Mouse (Mus musculus) heart, postnatal 0 days (tissue): ENCODE measurements around the gene Cacna2d4. TPM values are rescaled to one million over a fixed set of nuclear protein-coding genes. Genes with fewer than 3 reads are reported as not detected.

ENCODE experiments used
- ATAC-seq: fragments of 200-750 bp; cut with Nextera tagmentation; 2 replicates; pipeline ENCODE4 v1.8.0; 2017; ENCODE audit warnings: low read depth, moderate number of reproducible peaks, moderate library complexity; ENCODE audit not compliant: insufficient read depth
- DNase-seq: peaks from one replicate; pipeline ENCODE4 v3.0.0-alpha.2; 2016; ENCODE audit warnings: low spot score
- H3K27ac ChIP-seq: fragments of 300-500 bp; sonication (generic); 2 replicates; pipeline ENCODE4 v1.5.1; 2014; ENCODE audit warnings: low read depth, mild to moderate bottlenecking
- H3K27me3 ChIP-seq: fragments of 300-500 bp; sonication (generic); 2 replicates; pipeline ENCODE4 v1.6.1; 2014; ENCODE audit warnings: low read length, mixed read lengths; ENCODE audit not compliant: control insufficient read depth, insufficient read depth
- H3K36me3 ChIP-seq: fragments of 300-500 bp; sonication (generic); replicated peaks from 2 replicates; pipeline ENCODE4 v1.6.1; 2014; ENCODE audit warnings: low read length, mixed read lengths; ENCODE audit not compliant: control insufficient read depth, insufficient read depth
- H3K4me1 ChIP-seq: fragments of 300-500 bp; sonication (generic); 2 replicates; pipeline ENCODE4 v1.6.1; 2014; ENCODE audit warnings: antibody characterized with exemption; ENCODE audit not compliant: control insufficient read depth, insufficient read depth
- H3K4me2 ChIP-seq: fragments of 300-500 bp; sonication (generic); 2 replicates; pipeline ENCODE4 v1.6.1; 2014; ENCODE audit warnings: low read depth, mild to moderate bottlenecking, low read length, moderate library complexity
- H3K4me3 ChIP-seq: fragments of 300-500 bp; sonication (generic); 2 replicates; pipeline ENCODE4 v1.5.1; 2014; ENCODE audit warnings: low read depth, low read length
- H3K9ac ChIP-seq: fragments of 300-500 bp; sonication (generic); replicated peaks from 2 replicates; pipeline ENCODE4 v1.6.1; 2014; ENCODE audit warnings: low read depth, low read length, mixed read lengths
- H3K9me3 ChIP-seq: fragments of 300-500 bp; sonication (generic); replicated peaks from 2 replicates; pipeline ENCODE4 v1.6.1; 2016; ENCODE audit warnings: low read length; ENCODE audit not compliant: control insufficient read depth
- CTCF ChIP-seq: IDR thresholded peaks from 2 replicates; pipeline ENCODE4 v1.5.1; 2016; ENCODE audit warnings: antibody characterized with exemption, control low read depth, low read depth
- EP300 ChIP-seq: IDR thresholded peaks from 2 replicates; pipeline ENCODE4 v1.6.1; 2016; ENCODE audit warnings: antibody characterized with exemption, low read depth
- WGBS: fragments of 180-500 bp; shearing (Covaris S2); extraction: QIAGEN DNeasy Blood & Tissue Kit; methylation state at CpG from one replicate; pipeline ENCODE4 v1.1.7; 2014; 5-methylcytosine and 5-hydroxymethylcytosine counted together
- polyA plus RNA-seq: library from polyadenylated mRNA; unstranded; fragments of >200 nt; fragmentation: Nextera tagmentation; extraction: Ambion mirVana; gene quantifications from 2 replicates; pipeline ENCODE4 v1.2.1, GENCODE M21; 2015
- total RNA-seq: library from RNA; depleted of rRNA; stranded (reverse); fragments of >200 nt; gene quantifications from 2 replicates; pipeline ENCODE4 v1.2.3, GENCODE M21; 2014; ENCODE audit warnings: low replicate concordance

Cacna2d4 gene
- total and polyA plus RNA-seq, 2 experiments from 2014 or later, result not detected

GRCm38 (mm10) chr6:119251704-119252103 is 15.4 kb downstream of the Cacna2d4 start:
- Histone ChIP-seq H3K27me3 (no peaks in the 10 kb centered on the region), H3K4me1 (no peaks in the 10 kb centered on the region), H3K4me2 (no peak overlapping the region), H3K4me3 (no peak overlapping the region), H3K27ac (no peak overlapping the region), H3K9me3 (no peaks in the 10 kb centered on the region), H3K36me3 (no peaks in the 10 kb centered on the region), H3K9ac (no peak overlapping the region)
- ATAC-seq (no peak), DNase-seq (no peak)
- 71% methylated on average over 4 of the region's 4 CpGs for WGBS
- no peak for TF ChIP-seq CTCF
- TF ChIP-seq EP300, result no peak

- no peak overlapping the region for H3K27ac ChIP-seq
- H3K9ac ChIP-seq, result no peak overlapping the region
- no peaks in the 10 kb centered on the region for H3K27me3 ChIP-seq
- H3K9me3 ChIP-seq, result no peaks in the 10 kb centered on the region
- H3K36me3 ChIP-seq, result no peaks in the 10 kb centered on the region
- no peaks in the 10 kb centered on the region for H3K4me1 ChIP-seq
- no peak overlapping the region for H3K4me2 ChIP-seq
- 71% methylated on average over 2 of the region's 2 CpGs for WGBS
- TF ChIP-seq CTCF (no peak), EP300 (no peak)
- no peak for DNase-seq
- ATAC-seq, result no peak
- no peak overlapping the region for H3K4me3 ChIP-seq
Observed at GRCm38 (mm10) chr6:119276713-119277112, 40.4 kb downstream of the Cacna2d4 start.

GRCm38 (mm10) chr6:119280761-119281160 is 44.4 kb downstream of the Cacna2d4 start:
- no peak for TF ChIP-seq CTCF
- TF ChIP-seq EP300, result no peak
- ATAC-seq (no peak), DNase-seq (no peak)
- Histone ChIP-seq H3K4me2 (no peak overlapping the region), H3K27me3 (no peaks in the 10 kb centered on the region), H3K4me3 (no peak overlapping the region), H3K36me3 (no peaks in the 10 kb centered on the region), H3K4me1 (no peaks in the 10 kb centered on the region), H3K9me3 (peaks cover 5% of the 10 kb centered on the region; the same call in 1 of the 2 replicates), H3K27ac (no peak overlapping the region), H3K9ac (no peak overlapping the region)
- 63% methylated on average over 9 of the region's 9 CpGs for WGBS

- no peak for ATAC-seq
- no peak for TF ChIP-seq CTCF
- TF ChIP-seq EP300, result no peak
- no peaks in the 10 kb centered on the region for H3K9me3 ChIP-seq
- WGBS, result 83% methylated on average over 3 of the region's 3 CpGs
- no peak overlapping the region for H3K4me2 ChIP-seq
- no peak overlapping the region for H3K27ac ChIP-seq
- DNase-seq, result no peak
- 0 out of 2 replicates have a peak, but pooled peaks cover 2% of the 10 kb centered on the region for H3K27me3 ChIP-seq
- no peak overlapping the region for H3K9ac ChIP-seq
- no peak overlapping the region for H3K4me3 ChIP-seq
- no peaks in the 10 kb centered on the region for H3K4me1 ChIP-seq
- H3K36me3 ChIP-seq, result no peaks in the 10 kb centered on the region
Observed at GRCm38 (mm10) chr6:119301310-119301709, 65.0 kb downstream of the Cacna2d4 start.

- Histone ChIP-seq H3K36me3 (no peaks in the 10 kb centered on the region), H3K4me3 (no peak overlapping the region), H3K9me3 (no peaks in the 10 kb centered on the region), H3K4me2 (no peak overlapping the region), H3K27me3 (peaks cover 4% of the 10 kb centered on the region; the same call in 1 of the 2 replicates), H3K4me1 (no peaks in the 10 kb centered on the region), H3K27ac (no peak overlapping the region), H3K9ac (no peak overlapping the region)
- no peak for TF ChIP-seq CTCF
- no peak for TF ChIP-seq EP300
- no peak for DNase-seq
- ATAC-seq, result no peak
- 85% methylated on average over 6 of the region's 6 CpGs for WGBS
Observed at GRCm38 (mm10) chr6:119303331-119303730, 67.0 kb downstream of the Cacna2d4 start.

GRCm38 (mm10) chr6:119307867-119308413 is 71.6 kb downstream of the Cacna2d4 start:
- Histone ChIP-seq H3K4me2 (no peak overlapping the region), H3K9me3 (no peaks in the 10 kb centered on the region), H3K4me3 (no peak overlapping the region), H3K27me3 (peaks cover 2% of the 10 kb centered on the region; the same call in 1 of the 2 replicates), H3K9ac (no peak overlapping the region), H3K36me3 (no peaks in the 10 kb centered on the region), H3K27ac (no peak overlapping the region), H3K4me1 (no peaks in the 10 kb centered on the region)
- WGBS, result 59% methylated on average over 10 of the region's 10 CpGs
- TF ChIP-seq EP300, result no peak
- no peak for TF ChIP-seq CTCF
- no peak for ATAC-seq
- DNase-seq, result no peak
